Mouse (Mus musculus) adrenal gland, postnatal 14 days (tissue): ENCODE measurements around the gene Prune1. TPM values are rescaled to one million over a fixed set of nuclear protein-coding genes. Genes with fewer than 3 reads are reported as not detected.
A peak's percentile ranks its signal among the peaks of the same experiment; 100 is the strongest.

Experiments
- DNase-seq: peaks from one replicate; pipeline ENCODE4 v3.0.0; 2021; ENCODE audit warnings: mixed read lengths
- total RNA-seq: library from RNA; stranded (reverse); gene quantifications from 2 replicates; pipeline ENCODE4 v1.2.3, GENCODE M21; 2021

Gene Prune1
- total RNA-seq, 1 experiment from 2014 or later, result 21.6 TPM

- DNase-seq, result no peak
These were observed 5.4 kb downstream of the Prune1 start for GRCm38 (mm10) chr3:95276428-95276934.

GRCm38 (mm10) chr3:95275161-95275560 lies 6.7 kb downstream of the Prune1 start:
- DNase-seq, result no peak

- DNase-seq, result no peak
These were observed 7.4 kb downstream of the Prune1 start for GRCm38 (mm10) chr3:95274453-95274852.

GRCm38 (mm10) chr3:95273471-95273870 lies 8.4 kb downstream of the Prune1 start:
- DNase-seq, result no peak

- peak; percentile 52 for DNase-seq
These were observed 11.0 kb downstream of the Prune1 start for GRCm38 (mm10) chr3:95270766-95271364.

GRCm38 (mm10) chr3:95269789-95270188 lies 12.1 kb downstream of the Prune1 start:
- DNase-seq, result no peak

GRCm38 (mm10) chr3:95267855-95268254 lies 14.0 kb downstream of the Prune1 start:
- peak; percentile 60 for DNase-seq

GRCm38 (mm10) chr3:95266052-95266451 lies 15.8 kb downstream of the Prune1 start:
- DNase-seq, result no peak

- no peak for DNase-seq
These were observed 17.2 kb downstream of the Prune1 start for GRCm38 (mm10) chr3:95264724-95265123.

- DNase-seq, result peak; percentile 82
These were observed 18.7 kb downstream of the Prune1 start for GRCm38 (mm10) chr3:95263089-95263739.

- DNase-seq, result no peak
These were observed 19.9 kb downstream of the Prune1 start for GRCm38 (mm10) chr3:95261975-95262374.

GRCm38 (mm10) chr3:95256931-95257330 lies 24.9 kb downstream of the Prune1 start:
- no peak for DNase-seq

- no peak for DNase-seq
These were observed 31.0 kb downstream of the Prune1 start, which contains the start of gene Bnipl for GRCm38 (mm10) chr3:95250783-95251424. TSS of gene Bnipl (minus strand) at chr3:95251193.

- no peak for DNase-seq
These were observed 31.5 kb downstream of the Prune1 start for GRCm38 (mm10) chr3:95250361-95250760.

- DNase-seq, result no peak
These were observed 34.1 kb downstream of the Prune1 start for GRCm38 (mm10) chr3:95247660-95248336.

GRCm38 (mm10) chr3:95246465-95247231 lies 35.2 kb downstream of the Prune1 start:
- DNase-seq, result peak; percentile 74

- DNase-seq, result no peak
These were observed 38.8 kb downstream of the Prune1 start for GRCm38 (mm10) chr3:95243086-95243485.

- DNase-seq, result no peak
These were observed 40.4 kb downstream of the Prune1 start, which contains the start of gene Gm128 for GRCm38 (mm10) chr3:95241498-95241897. TSS of gene Gm128 (minus strand) at chr3:95241598.

GRCm38 (mm10) chr3:95240900-95241299 lies 41.0 kb downstream of the Prune1 start:
- DNase-seq, result no peak

GRCm38 (mm10) chr3:95239971-95240370 lies 41.9 kb downstream of the Prune1 start:
- no peak for DNase-seq

- DNase-seq, result no peak
These were observed 42.9 kb downstream of the Prune1 start for GRCm38 (mm10) chr3:95239022-95239421.
